Mouse (Mus musculus) gastrocnemius, postnatal 14 days (tissue): ENCODE data around the gene Cox20. TPM values are rescaled to one million over a fixed set of nuclear protein-coding genes. Genes with fewer than 3 reads are reported as not detected.
A peak's percentile ranks its signal among the peaks of the same experiment; 100 is the strongest.
"Not testable (repeated sequence)": the region's sequence is repeated elsewhere in the genome, so short reads cannot be mapped to it uniquely, and the experiment has no call there.

ENCODE experiments used
- DNase-seq: peaks from one replicate; pipeline ENCODE4 v3.0.0; 2021; ENCODE audit warnings: mixed read lengths
- intact Hi-C: fragments of 180-260 bp; cut with DNase I; formaldehyde crosslinking; loops from one replicate; pipeline ENCODE4 v1.15.1; 2025; ENCODE audit warnings: low total_unique reads
- microRNA-seq, 2 experiments: library from miRNA; unstranded; fragments of <30 nt; microRNA quantifications; one replicate each; pipeline ENCODE4 v1.2.0; 2021
- total RNA-seq, 2 experiments: library from RNA; stranded (reverse); gene quantifications; 2 replicates each; pipeline ENCODE4 v1.2.3; 2021

The Cox20 gene
- total RNA-seq, 2 experiments from 2014 or later: 25.1 to 30.8 TPM

- intact Hi-C loops: no loop called here
- DNase-seq: no peak
Observed at GRCm38 (mm10) chr1:178342063-178342462, 23.1 kb downstream of the Cox20 start.

GRCm38 (mm10) chr1:178342612-178343011, 23.7 kb downstream of the Cox20 start:
- intact Hi-C loops: no loop called here
- DNase-seq: no peak

- DNase-seq, intact Hi-C loops: not testable (repeated sequence)
Observed at GRCm38 (mm10) chr1:178344071-178344805, 25.3 kb downstream of the Cox20 start.

GRCm38 (mm10) chr1:178350792-178351191, 31.9 kb downstream of the Cox20 start:
- DNase-seq: no peak
- intact Hi-C loops: no loop called here

- intact Hi-C loops: no loop called here
- no peak for DNase-seq
Observed at GRCm38 (mm10) chr1:178351643-178352042, 32.7 kb downstream of the Cox20 start.

GRCm38 (mm10) chr1:178354576-178354975, 35.6 kb downstream of the Cox20 start:
- intact Hi-C loops: no loop called here
- no peak for DNase-seq

- no peak for DNase-seq
- intact Hi-C loops: no loop called here
Observed at GRCm38 (mm10) chr1:178357776-178358710, 39.1 kb downstream of the Cox20 start.

GRCm38 (mm10) chr1:178360264-178360663, 41.3 kb downstream of the Cox20 start:
- intact Hi-C loops: no loop called here
- DNase-seq: no peak

GRCm38 (mm10) chr1:178360702-178361101, 41.8 kb downstream of the Cox20 start:
- DNase-seq: no peak
- intact Hi-C loops: no loop called here

GRCm38 (mm10) chr1:178365171-178365570, 46.2 kb downstream of the Cox20 start:
- intact Hi-C loops: no loop called here
- DNase-seq: no peak

GRCm38 (mm10) chr1:178368121-178368520, 49.2 kb downstream of the Cox20 start:
- intact Hi-C loops: no loop called here

GRCm38 (mm10) chr1:178368548-178369271, 49.8 kb downstream of the Cox20 start:
- intact Hi-C loops: no loop called here
- peak; percentile 92 for DNase-seq

More at GRCm38 (mm10) chr1:178368121-178368520, 49.2 kb downstream of the Cox20 start:
- DNase-seq: no peak

- intact Hi-C loops: no loop called here
- peak; percentile 21 for DNase-seq
Observed at GRCm38 (mm10) chr1:178369272-178369651, 50.3 kb downstream of the Cox20 start.

Small RNA genes lying within 50 kb of the gene (microRNA-seq; reads per million reads assigned to microRNA genes)
- 0 reads per million in 2 experiments for gene Gm27458

Other genes with a start within 250 kb of the Cox20 start
- 10 to 100 TPM; 20.5 to 24.7 TPM for gene Desi2, start 131.7 kb upstream of the Cox20 start, total RNA-seq
- gene Hnrnpu, start 18.7 kb downstream of the Cox20 start, total RNA-seq: 100 to 1,000 TPM; 143 to 145 TPM
- gene Efcab2, start 87.0 kb downstream of the Cox20 start, total RNA-seq: 1 to 10 TPM; 6.2 to 8.4 TPM
- 1 to 10 TPM; 1.1 to 1.2 TPM for gene Kif26b, start 210.0 kb downstream of the Cox20 start, total RNA-seq